Mouse (Mus musculus) embryonic facial prominence, embryonic 11.5 days (tissue): ENCODE results near the gene Mfsd6. TPM values are rescaled to one million over a fixed set of nuclear protein-coding genes. Genes with fewer than 3 reads are reported as not detected.
A peak's percentile ranks its signal among the peaks of the same experiment; 100 is the strongest.

Experiments used
- ATAC-seq: fragments of 200-750 bp; cut with Nextera tagmentation; replicated peaks from 2 replicates; pipeline ENCODE4 v1.8.0; 2017; ENCODE audit warnings: low read depth; ENCODE audit not compliant: insufficient number of reproducible peaks, low FRiP score, low TSS enrichment
- DNase-seq: peaks from one replicate; pipeline ENCODE4 v3.0.0-alpha.2; 2015; ENCODE audit warnings: low spot score
- H3K27ac ChIP-seq: fragments of 300-500 bp; sonication (generic); replicated peaks from 2 replicates; pipeline ENCODE4 v1.5.1; 2014; ENCODE audit warnings: mild to moderate bottlenecking, low read depth, low read length, control low read depth
- H3K27me3 ChIP-seq: fragments of 300-500 bp; sonication (generic); 2 replicates; pipeline ENCODE4 v1.6.1; 2014; ENCODE audit warnings: mild to moderate bottlenecking, low read length, moderate library complexity, mixed read lengths; ENCODE audit not compliant: control insufficient read depth, insufficient read depth
- H3K36me3 ChIP-seq: fragments of 300-500 bp; sonication (generic); replicated peaks from 2 replicates; pipeline ENCODE4 v1.6.1; 2014; ENCODE audit warnings: low read depth, mild to moderate bottlenecking, low read length, moderate library complexity, mixed read lengths; ENCODE audit not compliant: control insufficient read depth, insufficient read depth
- H3K4me1 ChIP-seq: fragments of 300-500 bp; sonication (generic); 2 replicates; pipeline ENCODE4 v1.6.1; 2014; ENCODE audit warnings: low read length, mixed read lengths; ENCODE audit not compliant: control insufficient read depth, insufficient read depth
- H3K4me2 ChIP-seq: fragments of 300-500 bp; sonication (generic); 2 replicates; pipeline ENCODE4 v1.6.1; 2014; ENCODE audit warnings: low read depth, mild to moderate bottlenecking, control low read depth, low read length, moderate library complexity
- H3K4me3 ChIP-seq: fragments of 300-500 bp; sonication (generic); 2 replicates; pipeline ENCODE4 v1.5.1; 2014; ENCODE audit warnings: low read depth, low read length, control low read depth
- H3K9ac ChIP-seq: fragments of 300-500 bp; sonication (generic); replicated peaks from 2 replicates; pipeline ENCODE4 v1.6.1; 2014; ENCODE audit warnings: mild to moderate bottlenecking, control low read depth, low read length
- H3K9me3 ChIP-seq: fragments of 300-500 bp; sonication (generic); replicated peaks from 2 replicates; pipeline ENCODE4 v1.6.1; 2016; ENCODE audit warnings: mild to moderate bottlenecking, low read length, inconsistent platforms, mixed read lengths; ENCODE audit not compliant: control insufficient read depth
- WGBS: fragments of 180-500 bp; shearing (Covaris S2); extraction: QIAGEN DNeasy Blood & Tissue Kit; methylation state at CpG from one replicate; pipeline ENCODE4 v1.1.7; 2014; 5-methylcytosine and 5-hydroxymethylcytosine counted together
- polyA plus RNA-seq: library from polyadenylated mRNA; unstranded; fragments of >200 nt; fragmentation: Nextera tagmentation; extraction: Ambion mirVana; gene quantifications from 2 replicates; pipeline ENCODE4 v1.2.1, GENCODE M21; 2014

Gene Mfsd6
- polyA plus RNA-seq: 1.4 and 2.1 TPM in 2 replicates

- H3K4me2 ChIP-seq: peak within 1 kb of the TSS; percentile 99
- H3K4me3 ChIP-seq: peak within 1 kb of the TSS; percentile 78
- H3K36me3 ChIP-seq: no peaks in the 10 kb centered on the region
- under 1% methylated on average over 57 of the region's 63 CpGs for WGBS
- H3K9me3 ChIP-seq: no peaks in the 10 kb centered on the region
- peak within 1 kb of the TSS; percentile 72 for H3K9ac ChIP-seq
- DNase-seq (peak; percentile 33), ATAC-seq (peak; percentile 49)
- no peaks in the 10 kb centered on the region for H3K4me1 ChIP-seq
- H3K27me3 ChIP-seq: peaks cover 3% of the 10 kb centered on the region; the same call in 1 of the 2 replicates
- peak within 1 kb of the TSS; percentile 20; the same call in 1 of the 2 replicates for H3K27ac ChIP-seq
Observed at GRCm38 (mm10) chr1:52727056-52727900, at the start of gene Mfsd6. TSS of gene Mfsd6 (minus strand) at chr1:52727462.

- no peak overlapping the region for H3K9ac ChIP-seq
- WGBS: 74% methylated on average over 7 of the region's 7 CpGs
- DNase-seq: no peak
Observed at GRCm38 (mm10) chr1:52765176-52766111, 38.2 kb upstream of the Mfsd6 start.

GRCm38 (mm10) chr1:52763894-52764809 lies 36.9 kb upstream of the Mfsd6 start:
- H3K4me3 ChIP-seq: no peak overlapping the region
- DNase-seq (no peak), ATAC-seq (no peak)
- no peaks in the 10 kb centered on the region for H3K27me3 ChIP-seq
- H3K9me3 ChIP-seq: no peaks in the 10 kb centered on the region
- H3K27ac ChIP-seq: no peak overlapping the region
- no peaks in the 10 kb centered on the region for H3K36me3 ChIP-seq
- H3K9ac ChIP-seq: no peak overlapping the region
- no peak overlapping the region for H3K4me2 ChIP-seq
- no peaks in the 10 kb centered on the region for H3K4me1 ChIP-seq
- 64% methylated on average over 4 of the region's 4 CpGs for WGBS

More at GRCm38 (mm10) chr1:52765176-52766111, 38.2 kb upstream of the Mfsd6 start:
- no peaks in the 10 kb centered on the region for H3K9me3 ChIP-seq
- H3K36me3 ChIP-seq: no peaks in the 10 kb centered on the region
- ATAC-seq: no peak
- H3K27me3 ChIP-seq: no peaks in the 10 kb centered on the region
- no peak overlapping the region for H3K27ac ChIP-seq
- no peaks in the 10 kb centered on the region for H3K4me1 ChIP-seq
- H3K4me2 ChIP-seq: no peak overlapping the region
- no peak overlapping the region for H3K4me3 ChIP-seq

GRCm38 (mm10) chr1:52758174-52758573 lies 30.9 kb upstream of the Mfsd6 start:
- Histone ChIP-seq H3K4me1 (no peaks in the 10 kb centered on the region), H3K9ac (no peak overlapping the region), H3K9me3 (no peaks in the 10 kb centered on the region), H3K27me3 (no peaks in the 10 kb centered on the region), H3K4me2 (no peak overlapping the region), H3K27ac (no peak overlapping the region), H3K4me3 (no peak overlapping the region), H3K36me3 (no peaks in the 10 kb centered on the region)
- ATAC-seq (no peak), DNase-seq (no peak)
- WGBS: 84% methylated on average over 1 of the region's 1 CpGs

- Histone ChIP-seq H3K9me3 (no peaks in the 10 kb centered on the region), H3K27ac (no peak overlapping the region), H3K4me1 (no peaks in the 10 kb centered on the region), H3K27me3 (no peaks in the 10 kb centered on the region), H3K4me3 (no peak overlapping the region), H3K9ac (no peak overlapping the region), H3K4me2 (no peak overlapping the region), H3K36me3 (no peaks in the 10 kb centered on the region)
- ATAC-seq (no peak), DNase-seq (no peak)
- WGBS: 94% methylated on average over 1 of the region's 1 CpGs
Observed at GRCm38 (mm10) chr1:52754331-52754730, 27.1 kb upstream of the Mfsd6 start.

GRCm38 (mm10) chr1:52753828-52754227 lies 26.6 kb upstream of the Mfsd6 start:
- H3K27ac ChIP-seq: no peak overlapping the region
- no peak overlapping the region for H3K4me3 ChIP-seq
- no peaks in the 10 kb centered on the region for H3K36me3 ChIP-seq
- no peak for ATAC-seq
- WGBS: 88% methylated on average over 2 of the region's 2 CpGs
- DNase-seq: no peak
- H3K27me3 ChIP-seq: no peaks in the 10 kb centered on the region
- H3K4me1 ChIP-seq: no peaks in the 10 kb centered on the region
- H3K4me2 ChIP-seq: no peak overlapping the region
- no peak overlapping the region for H3K9ac ChIP-seq
- no peaks in the 10 kb centered on the region for H3K9me3 ChIP-seq

GRCm38 (mm10) chr1:52752706-52753105 lies 25.4 kb upstream of the Mfsd6 start:
- no peak for ATAC-seq
- H3K4me3 ChIP-seq: no peak overlapping the region
- no peak for DNase-seq
- no peaks in the 10 kb centered on the region for H3K4me1 ChIP-seq
- H3K27me3 ChIP-seq: no peaks in the 10 kb centered on the region
- no peaks in the 10 kb centered on the region for H3K9me3 ChIP-seq
- 62% methylated on average over 3 of the region's 3 CpGs for WGBS
- no peak overlapping the region for H3K9ac ChIP-seq
- no peak overlapping the region for H3K4me2 ChIP-seq
- no peaks in the 10 kb centered on the region for H3K36me3 ChIP-seq
- H3K27ac ChIP-seq: no peak overlapping the region
